7 mouse cellular contexts compared by ENCODE assay signal in the genomic region with DNA sequence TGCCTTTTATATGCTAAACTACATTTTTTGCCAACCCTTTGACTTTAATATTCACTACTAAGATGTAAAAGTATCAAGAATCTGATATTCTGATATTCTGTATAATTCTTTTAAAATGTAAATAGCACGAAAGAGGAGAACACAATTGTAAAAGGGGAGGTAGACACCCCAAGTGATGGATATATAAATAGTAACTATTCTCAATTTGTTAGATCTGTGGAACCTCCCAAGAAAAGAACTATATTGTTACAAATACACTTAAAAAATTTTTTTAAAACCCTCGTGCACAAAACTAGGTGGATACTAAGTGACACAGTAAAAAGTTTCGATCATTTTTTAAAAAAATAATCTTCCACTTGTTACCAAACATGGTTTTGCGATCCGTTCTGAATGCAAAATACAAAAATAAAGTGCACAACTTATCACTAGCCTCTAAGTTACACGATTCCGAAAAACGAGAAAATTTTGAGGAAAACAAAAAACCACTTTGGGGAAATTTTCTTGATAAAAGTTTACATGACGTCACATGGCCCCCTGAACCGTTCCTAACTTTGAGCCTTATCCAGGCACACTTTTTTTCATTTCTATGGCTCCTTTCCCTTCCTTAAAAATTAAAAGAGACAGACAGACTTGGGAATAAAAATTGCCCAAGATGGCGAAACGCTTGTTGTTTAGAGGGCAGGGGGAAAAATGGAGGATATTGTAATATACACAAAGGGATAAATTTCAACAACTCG.
DNase-seq lines count a peak whose midpoint lies in the region; ATAC-seq and TF ChIP-seq lines count a peak whose summit lies in the region.

No protein-coding gene starts in this region.

- no peaks in the 10 kb centered on the region for H3K27me3 ChIP-seq in megakaryocyte, embryonic 14.5 days (replicated peaks)
- no peaks in the 10 kb centered on the region for H3K27me3 ChIP-seq in limb, embryonic 12.5 days
- no peaks in the 10 kb centered on the region for H3K27me3 ChIP-seq in stomach, embryonic 14.5 days (ENCODE audit: control insufficient read depth, insufficient read depth, low read length)

- no peaks in the 10 kb centered on the region for H3K9me3 ChIP-seq in megakaryocyte, embryonic 14.5 days
- no peaks in the 10 kb centered on the region for H3K9me3 ChIP-seq in limb, embryonic 12.5 days
- no peaks in the 10 kb centered on the region for H3K9me3 ChIP-seq in stomach, embryonic 14.5 days (ENCODE audit: control insufficient read depth, low read depth, low read length)

- H3K4me3 ChIP-seq in megakaryocyte, embryonic 14.5 days (replicated peaks), result peak overlapping the region; percentile 95
- peak overlapping the region; percentile 96 for H3K4me3 ChIP-seq in embryonic fibroblast, embryonic 13.5 days (ENCODE audit: insufficient read depth, low read length)
- peak overlapping the region; percentile 92 for H3K4me3 ChIP-seq in limb, embryonic 12.5 days (replicated peaks)
- H3K4me3 ChIP-seq in stomach, embryonic 14.5 days (ENCODE audit: low read depth, low read length), result peak overlapping the region; percentile 85

- no peak for DNase-seq in urinary bladder, postnatal 25 days (ENCODE audit: low spot score)

- no peak for ATAC-seq in megakaryocyte, adult 5-6 weeks (ENCODE audit: poor library complexity, severe bottlenecking)
- no peak for ATAC-seq in limb, embryonic 12.5 days (ENCODE audit: insufficient number of reproducible peaks, insufficient read depth, low FRiP score, low TSS enrichment, low read depth)
- ATAC-seq in stomach, embryonic 14.5 days (ENCODE audit: insufficient number of reproducible peaks, insufficient read depth, low FRiP score, low read depth), result no peak
- no peak for ATAC-seq in granulocyte monocyte progenitor cell, adult 5-6 weeks (replicated peaks; ENCODE audit: poor library complexity, severe bottlenecking)

- H3K27ac ChIP-seq in embryonic fibroblast, embryonic 13.5 days (ENCODE audit: insufficient read depth, low read length), result peak overlapping the region; percentile 91
- H3K27ac ChIP-seq in limb, embryonic 12.5 days, result peak overlapping the region; percentile 100
- H3K27ac ChIP-seq in stomach, embryonic 14.5 days (ENCODE audit: low read length), result peak overlapping the region; percentile 100

- TF ChIP-seq CTCF in embryonic fibroblast, embryonic 13.5 days (IDR thresholded peaks at IDR 0.05; ENCODE audit: borderline replicate concordance, insufficient read depth, low read length), result no peak

- H3K4me2 ChIP-seq in limb, embryonic 12.5 days, result peak overlapping the region; percentile 63
- peak overlapping the region; percentile 65 for H3K4me2 ChIP-seq in stomach, embryonic 14.5 days (replicated peaks; ENCODE audit: low read depth, low read length)

- TF ChIP-seq POLR2A in embryonic fibroblast, embryonic 13.5 days (IDR thresholded peaks at IDR 0.05; ENCODE audit: low read depth, low read length), result no peak

- peaks cover 28% of the 10 kb centered on the region for H3K4me1 ChIP-seq in megakaryocyte, embryonic 14.5 days
- no peaks in the 10 kb centered on the region; the same call in 1 of the 2 replicates for H3K4me1 ChIP-seq in embryonic fibroblast, embryonic 13.5 days (ENCODE audit: control insufficient read depth, insufficient read depth, low read length)
- H3K4me1 ChIP-seq in limb, embryonic 12.5 days (replicated peaks), result peaks cover 36% of the 10 kb centered on the region
- peaks cover 16% of the 10 kb centered on the region for H3K4me1 ChIP-seq in stomach, embryonic 14.5 days (ENCODE audit: control insufficient read depth, insufficient read depth, low read length)

- peak overlapping the region; percentile 100 for H3K9ac ChIP-seq in limb, embryonic 12.5 days (replicated peaks)
- peak overlapping the region; percentile 100 for H3K9ac ChIP-seq in stomach, embryonic 14.5 days (replicated peaks; ENCODE audit: low read depth, low read length)

- WGBS in limb, embryonic 12.5 days, result 4% methylated on average over 13 of the region's 13 CpGs
- 3% methylated on average over 13 of the region's 13 CpGs for WGBS in stomach, embryonic 14.5 days

- H3K36me3 ChIP-seq in megakaryocyte, embryonic 14.5 days (replicated peaks; ENCODE audit: low read length), result no peaks in the 10 kb centered on the region
- H3K36me3 ChIP-seq in limb, embryonic 12.5 days, result no peaks in the 10 kb centered on the region
- H3K36me3 ChIP-seq in stomach, embryonic 14.5 days (ENCODE audit: control insufficient read depth, insufficient read depth, low read length), result no peaks in the 10 kb centered on the region
